Mouse (Mus musculus) ES-E14 (cell line): Measurements from ENCODE around the gene Mfsd4b2.

ENCODE experiments used
- CHD2 ChIP-seq: IDR thresholded peaks from 2 replicates; pipeline ENCODE4 v1.6.1; 2014; ENCODE audit warnings: mild to moderate bottlenecking, low read depth, low read length, inconsistent platforms
- MAFK ChIP-seq: IDR thresholded peaks from 2 replicates; pipeline ENCODE4 v1.6.1; 2014; ENCODE audit warnings: mild to moderate bottlenecking, low read depth, low read length, inconsistent platforms; ENCODE audit not compliant: insufficient read depth
- ZC3H11A ChIP-seq: IDR thresholded peaks from 2 replicates; pipeline ENCODE4 v1.6.1; 2012; ENCODE audit warnings: low read depth, mild to moderate bottlenecking, inconsistent platforms, low read length, borderline replicate concordance
- ZNF384 ChIP-seq: IDR thresholded peaks from 2 replicates; pipeline ENCODE4 v1.6.1; 2012; ENCODE audit warnings: low read depth, low read length, inconsistent platforms

DNA sequence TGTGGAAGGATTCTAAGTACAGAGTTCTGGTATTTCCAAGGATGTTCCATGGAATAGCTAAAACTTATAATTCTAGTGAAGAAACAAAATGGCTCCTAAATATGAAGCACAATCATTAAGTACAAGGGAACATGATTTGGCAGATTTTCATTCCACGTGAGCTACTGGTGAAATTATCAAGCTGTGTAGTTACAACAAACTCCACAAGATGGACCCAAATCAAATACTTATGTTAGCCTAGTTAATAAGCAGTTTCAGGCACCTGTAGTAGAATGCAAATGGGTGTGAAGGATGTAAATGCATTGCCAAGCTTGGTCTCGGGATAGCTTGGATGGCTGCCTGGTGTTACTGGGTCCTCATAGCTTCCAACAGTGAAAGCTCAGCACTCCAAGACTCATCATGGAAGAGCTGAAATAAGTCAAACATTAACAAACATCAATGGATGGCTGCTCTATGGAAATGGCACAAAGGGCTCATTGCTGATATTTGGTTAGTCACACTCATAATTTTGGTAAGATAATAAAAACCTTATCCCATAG, 29.7 kb upstream of the Mfsd4b2 start:
- no peak for TF ChIP-seq CHD2
- TF ChIP-seq MAFK, result no peak
- TF ChIP-seq ZNF384, result no peak
- no peak for TF ChIP-seq ZC3H11A
